Mouse (Mus musculus) G1E (cell line): ENCODE results near the gene Fzr1.

Experiments
- CTCF ChIP-seq: IDR thresholded peaks from 2 replicates; pipeline ENCODE4 v1.5.1; 2012; ENCODE audit warnings: low read depth, low read length, inconsistent platforms, mixed read lengths
- POLR2AphosphoS5 ChIP-seq: IDR thresholded peaks from 2 replicates; pipeline ENCODE4 v1.6.1; 2012; ENCODE audit warnings: low read depth, low read length, inconsistent platforms; ENCODE audit not compliant: insufficient replicate concordance
- TAL1 ChIP-seq: conservative IDR thresholded peaks from 2 replicates; pipeline ENCODE4 v1.6.1; 2012; ENCODE audit warnings: low read depth, low read length, inconsistent platforms, mixed read lengths

GRCm38 (mm10) chr10:81415549-81416310 is 37.4 kb upstream of the Fzr1 start:
- TF ChIP-seq TAL1 = no peak
- TF ChIP-seq CTCF = no peak
- no peak for TF ChIP-seq POLR2AphosphoS5
